Mouse (Mus musculus) small intestine, adult 2 months (tissue): ENCODE results near the gene Tns3. TPM values are rescaled to one million over a fixed set of nuclear protein-coding genes. Genes with fewer than 3 reads are reported as not detected.

Source experiments
- H3K27ac ChIP-seq: fragments of 200-500 bp; 2 replicates; pipeline ENCODE4 v1.5.1; 2012; ENCODE audit warnings: low read depth, low read length, control low read depth, inconsistent platforms; ENCODE audit not compliant: insufficient read depth
- H3K27me3 ChIP-seq: fragments of 200-500 bp; 2 replicates; pipeline ENCODE4 v1.6.1; 2012; ENCODE audit warnings: mild to moderate bottlenecking, moderate library complexity, low read length, inconsistent platforms; ENCODE audit not compliant: control insufficient read depth, insufficient read depth
- H3K36me3 ChIP-seq: fragments of 200-500 bp; 2 replicates; pipeline ENCODE4 v1.6.1; 2012; ENCODE audit warnings: mild to moderate bottlenecking, low read length, control low read depth, inconsistent platforms; ENCODE audit not compliant: control insufficient read depth, insufficient read depth
- H3K4me1 ChIP-seq: fragments of 200-500 bp; 2 replicates; pipeline ENCODE4 v1.6.1; 2012; ENCODE audit warnings: low read length, inconsistent platforms, mixed read lengths; ENCODE audit not compliant: control insufficient read depth, insufficient read depth, insufficient read length
- H3K4me3 ChIP-seq: fragments of 200-500 bp; 2 replicates; pipeline ENCODE4 v1.5.1; 2012; ENCODE audit warnings: low read depth, mild to moderate bottlenecking, control low read depth, inconsistent platforms, low read length, moderate library complexity
- CTCF ChIP-seq: fragments of 200-500 bp; IDR thresholded peaks from 2 replicates; pipeline ENCODE4 v1.5.1; 2012; ENCODE audit warnings: low read depth, mild to moderate bottlenecking, control low read depth, inconsistent platforms, low read length, moderate library complexity, mixed read lengths; ENCODE audit not compliant: insufficient replicate concordance, insufficient read length; ENCODE audit errors: extremely low read depth
- POLR2A ChIP-seq: fragments of 200-500 bp; IDR thresholded peaks from 2 replicates; pipeline ENCODE4 v1.6.1; 2012; ENCODE audit warnings: low read depth, mild to moderate bottlenecking, control low read depth, inconsistent platforms, low read length, moderate library complexity
- WGBS: fragments of 180-500 bp; shearing (Covaris S2); methylation state at CpG from one replicate; pipeline ENCODE4 v1.1.7; 2018; 5-methylcytosine and 5-hydroxymethylcytosine counted together
- polyA plus RNA-seq: library from polyadenylated mRNA; depleted of rRNA; stranded (reverse); fragments of >200 nt; gene quantifications from 2 replicates; pipeline ENCODE4 v1.2.3, GENCODE M21; 2012; rRNA removed

Tns3 gene
- polyA plus RNA-seq: 13.3 and 24.9 TPM in 2 replicates

- no peaks in the 10 kb centered on the region for H3K36me3 ChIP-seq
- no peaks in the 10 kb centered on the region for H3K27me3 ChIP-seq
- under 1% methylated on average over 37 of the region's 37 CpGs for WGBS
- peak within 1 kb of the TSS; percentile 87 for H3K27ac ChIP-seq
- H3K4me1 ChIP-seq: peaks cover 23% of the 10 kb centered on the region; the same call in 1 of the 2 replicates
- peak within 1 kb of the TSS; percentile 80 for H3K4me3 ChIP-seq
- peak; percentile 43; the same call in 1 of the 2 replicates for TF ChIP-seq CTCF
- TF ChIP-seq POLR2A: no peak
Measured at GRCm38 (mm10) chr11:8664393-8664743, at the start of gene Tns3. Tns3 (minus strand) TSS chr11:8664535.

- Histone ChIP-seq H3K36me3 (no peaks in the 10 kb centered on the region), H3K4me1 (no peaks in the 10 kb centered on the region; the same call in 1 of the 2 replicates), H3K27ac (no peak overlapping the region), H3K4me3 (no peak overlapping the region), H3K27me3 (no peaks in the 10 kb centered on the region)
- TF ChIP-seq CTCF: no peak
- no peak; the same call in 1 of the 2 replicates for TF ChIP-seq POLR2A
- 52% methylated on average over 8 of the region's 8 CpGs for WGBS
Measured at GRCm38 (mm10) chr11:8706246-8707041, 42.1 kb upstream of the Tns3 start.

DNA sequence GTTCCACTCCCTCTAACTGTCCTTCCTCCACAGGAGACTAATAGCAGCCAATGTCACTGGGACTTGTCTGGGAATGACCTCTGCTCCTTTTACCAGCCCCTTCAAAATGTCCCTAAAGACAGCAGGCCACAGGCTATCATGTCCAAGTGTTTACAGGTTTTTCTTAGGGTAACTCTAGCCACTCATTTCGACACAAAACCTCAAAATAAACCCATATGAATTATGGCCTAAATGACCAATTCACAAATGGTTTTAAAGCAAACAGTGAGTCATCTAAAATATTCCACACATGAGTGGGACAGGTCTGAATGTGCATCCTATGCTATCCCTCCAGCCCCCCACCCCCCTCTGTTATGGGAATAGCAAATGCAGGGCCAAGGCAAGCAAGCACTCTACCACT, 40.8 kb upstream of the Tns3 start:
- Histone ChIP-seq H3K27me3 (no peaks in the 10 kb centered on the region), H3K36me3 (no peaks in the 10 kb centered on the region), H3K4me3 (no peak overlapping the region), H3K4me1 (no peaks in the 10 kb centered on the region; the same call in 1 of the 2 replicates), H3K27ac (no peak overlapping the region)
- TF ChIP-seq CTCF (no peak), POLR2A (no peak)
- whole genome bisulfite sequencing: 85% methylated on average over 1 of the region's 1 CpGs

- H3K36me3 ChIP-seq: no peaks in the 10 kb centered on the region
- 83% methylated on average over 6 of the region's 6 CpGs for WGBS
- H3K4me1 ChIP-seq: no peaks in the 10 kb centered on the region; the same call in 1 of the 2 replicates
- H3K4me3 ChIP-seq: no peak overlapping the region
- H3K27ac ChIP-seq: no peak overlapping the region
- H3K27me3 ChIP-seq: no peaks in the 10 kb centered on the region
- no peak for TF ChIP-seq POLR2A
- no peak for TF ChIP-seq CTCF
Measured at GRCm38 (mm10) chr11:8703876-8704275, 39.5 kb upstream of the Tns3 start.

DNA sequence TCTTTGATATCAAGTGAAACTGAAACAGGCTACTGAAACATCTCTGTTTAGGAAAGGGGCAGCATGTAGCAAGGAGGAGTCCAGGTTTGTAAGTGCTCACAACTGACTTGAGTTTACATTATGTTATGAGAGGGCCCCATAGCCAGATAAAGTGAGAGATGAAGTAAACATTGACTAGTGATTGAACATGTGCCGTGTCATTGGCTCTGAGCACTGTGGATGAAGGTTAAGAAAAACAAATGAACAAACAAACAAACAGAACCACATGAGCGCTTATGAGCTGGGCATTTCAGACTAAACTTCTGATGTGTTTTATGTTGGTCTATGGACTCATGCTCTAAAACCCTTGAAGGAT, 38.2 kb upstream of the Tns3 start:
- Histone ChIP-seq H3K36me3 (no peaks in the 10 kb centered on the region), H3K27ac (no peak overlapping the region), H3K4me3 (no peak overlapping the region), H3K4me1 (no peaks in the 10 kb centered on the region; the same call in 1 of the 2 replicates), H3K27me3 (no peaks in the 10 kb centered on the region)
- TF ChIP-seq CTCF (no peak), POLR2A (no peak)
- WGBS: 89% methylated on average over 2 of the region's 2 CpGs

- no peak overlapping the region for H3K4me3 ChIP-seq
- H3K4me1 ChIP-seq: no peaks in the 10 kb centered on the region; the same call in 1 of the 2 replicates
- 60% methylated on average over 10 of the region's 10 CpGs for WGBS
- no peaks in the 10 kb centered on the region for H3K36me3 ChIP-seq
- TF ChIP-seq POLR2A (no peak), CTCF (no peak)
- no peaks in the 10 kb centered on the region for H3K27me3 ChIP-seq
- no peak overlapping the region for H3K27ac ChIP-seq
Measured at GRCm38 (mm10) chr11:8701845-8702531, 37.7 kb upstream of the Tns3 start.

DNA sequence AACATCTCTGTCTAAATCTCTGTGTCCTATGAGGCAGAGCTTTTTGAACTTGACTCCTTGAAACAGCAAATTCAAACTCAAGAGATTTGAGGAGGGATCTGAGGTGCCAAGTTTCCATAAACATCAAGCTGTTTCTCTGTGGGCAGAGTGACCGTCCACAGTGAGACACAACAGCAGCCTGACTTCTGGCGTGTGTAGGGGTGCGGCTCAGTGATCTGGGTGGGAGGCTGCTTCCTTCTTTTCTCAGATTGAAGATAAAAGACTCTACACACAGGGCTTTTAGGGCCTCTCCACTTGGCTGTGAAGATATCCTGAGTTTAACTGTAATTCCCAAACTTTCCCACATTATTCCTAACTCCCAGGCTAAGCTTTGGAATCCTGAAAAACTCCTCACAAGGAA, 37.1 kb upstream of the Tns3 start:
- no peak overlapping the region for H3K4me3 ChIP-seq
- no peaks in the 10 kb centered on the region for H3K27me3 ChIP-seq
- 0 out of 2 replicates have a peak overlapping the region, but pooled peaks have one; percentile 47 for H3K27ac ChIP-seq
- TF ChIP-seq CTCF: no peak
- no peak for TF ChIP-seq POLR2A
- no peaks in the 10 kb centered on the region; the same call in 1 of the 2 replicates for H3K4me1 ChIP-seq
- no peaks in the 10 kb centered on the region for H3K36me3 ChIP-seq
- WGBS: 68% methylated on average over 3 of the region's 3 CpGs
